Mouse (Mus musculus) lung, postnatal 10 days (tissue): ENCODE results near the gene Mllt10.
"Not testable (repeated sequence)": the region's sequence is repeated elsewhere in the genome, so short reads cannot be mapped to it uniquely, and the experiment has no call there.

Experiments
- DNase-seq: peaks from one replicate; pipeline ENCODE4 v3.0.0; 2021

Mllt10 gene

GRCm38 (mm10) chr2:18052581-18052980 lies 2.5 kb upstream of the Mllt10 start:
- DNase-seq, result no peak

- no peak for DNase-seq
Measured at GRCm38 (mm10) chr2:18053243-18053950, 1.6 kb upstream of the Mllt10 start.

- peak; percentile 88 for DNase-seq
Measured at GRCm38 (mm10) chr2:18053951-18054530, 996 bp upstream of the Mllt10 start.

- DNase-seq, result peak; percentile 97
Measured at GRCm38 (mm10) chr2:18055929-18056785, 1.1 kb downstream of the Mllt10 start.

GRCm38 (mm10) chr2:18056786-18057255 lies 1.8 kb downstream of the Mllt10 start:
- peak; percentile 99 for DNase-seq

GRCm38 (mm10) chr2:18057336-18058145 lies 2.5 kb downstream of the Mllt10 start:
- DNase-seq, result peak; percentile 76

GRCm38 (mm10) chr2:18058146-18058708 lies 3.2 kb downstream of the Mllt10 start:
- no peak for DNase-seq

- no peak for DNase-seq
Measured at GRCm38 (mm10) chr2:18059063-18059462, 4.0 kb downstream of the Mllt10 start.

GRCm38 (mm10) chr2:18059891-18060290 lies 4.9 kb downstream of the Mllt10 start:
- DNase-seq, result no peak

GRCm38 (mm10) chr2:18060396-18060795 lies 5.4 kb downstream of the Mllt10 start:
- DNase-seq, result no peak

- peak; percentile 76 for DNase-seq
Measured at GRCm38 (mm10) chr2:18063763-18064251, 8.8 kb downstream of the Mllt10 start.

- peak; percentile 95 for DNase-seq
Measured at GRCm38 (mm10) chr2:18064356-18064858, 9.4 kb downstream of the Mllt10 start.

- peak; percentile 82 for DNase-seq
Measured at GRCm38 (mm10) chr2:18064941-18065707, 10.1 kb downstream of the Mllt10 start.

GRCm38 (mm10) chr2:18065708-18066030 lies 10.6 kb downstream of the Mllt10 start:
- no peak for DNase-seq

- no peak for DNase-seq
Measured at GRCm38 (mm10) chr2:18066436-18066835, 11.4 kb downstream of the Mllt10 start.

- no peak for DNase-seq
Measured at GRCm38 (mm10) chr2:18068071-18068796, 13.2 kb downstream of the Mllt10 start.

GRCm38 (mm10) chr2:18071947-18072346 lies 16.9 kb downstream of the Mllt10 start:
- no peak for DNase-seq

- no peak for DNase-seq
Measured at GRCm38 (mm10) chr2:18080182-18080860, 25.3 kb downstream of the Mllt10 start.

GRCm38 (mm10) chr2:18087695-18088094 lies 32.7 kb downstream of the Mllt10 start:
- DNase-seq, result not testable (repeated sequence)

GRCm38 (mm10) chr2:18093858-18094257 lies 38.8 kb downstream of the Mllt10 start:
- no peak for DNase-seq
